Mouse (Mus musculus) central nervous system, embryonic 18 days (tissue): ENCODE data around the gene Gm10563. TPM values are rescaled to one million over a fixed set of nuclear protein-coding genes. Genes with fewer than 3 reads are reported as not detected.

ENCODE experiments used
- polyA plus RNA-seq: library from polyadenylated mRNA; depleted of rRNA; stranded (reverse); fragments of >200 nt; gene quantifications from 2 replicates; pipeline ENCODE4 v1.2.3, GENCODE M21; 2012; rRNA removed

Gm10563 gene
- not detected in 2 replicates for polyA plus RNA-seq

GRCm38 (mm10) chr4:155645308-155645707 is at the start of gene Gm10563:
TSS of gene Gm10563 (minus strand) at chr4:155645408.

GRCm38 (mm10) chr4:155694111-155694481 is 48.9 kb upstream of the Gm10563 start, which contains the start of gene Fndc10:
TSS of gene Fndc10 (plus strand) at chr4:155694342.

GRCm38 (mm10) chr4:155668689-155669597 is 23.7 kb upstream of the Gm10563 start, which contains the start of gene Mib2:
TSS of gene Mib2 (minus strand) at chr4:155669198.

GRCm38 (mm10) chr4:155653086-155653450 is 7.9 kb upstream of the Gm10563 start, which contains the start of gene Mmp23:
TSS of gene Mmp23 (minus strand) at chr4:155653384.

GRCm38 (mm10) chr4:155624338-155625291 is 20.6 kb downstream of the Gm10563 start, which contains the start of gene Cdk11b:
TSS of gene Cdk11b (plus strand) at chr4:155624854.

GRCm38 (mm10) chr4:155601091-155601996 is 43.9 kb downstream of the Gm10563 start, which contains the start of gene Slc35e2:
TSS of gene Slc35e2 (plus strand) at chr4:155601416.

Other genes with a start within 250 kb of the Gm10563 start
- 4.1 and 4.6 TPM in 2 replicates for gene Gabrd, start 247.3 kb downstream of the Gm10563 start, polyA plus RNA-seq
- 5.9 and 6.7 TPM in 2 replicates for gene Cfap74, start 236.2 kb downstream of the Gm10563 start, polyA plus RNA-seq
- 0.22 and 0.84 TPM in 2 replicates for gene Tmem52, start 176.3 kb downstream of the Gm10563 start, polyA plus RNA-seq
- gene Gnb1, start 154.0 kb downstream of the Gm10563 start, polyA plus RNA-seq: 962 and 1,024 TPM in 2 replicates
- gene Nadk, start 83.0 kb downstream of the Gm10563 start, polyA plus RNA-seq: 89.3 and 90.4 TPM in 2 replicates
- gene Slc35e2, start 44.0 kb downstream of the Gm10563 start, polyA plus RNA-seq: 14.9 and 15.4 TPM in 2 replicates
- gene Cdk11b, start 20.6 kb downstream of the Gm10563 start, polyA plus RNA-seq: 41.9 and 42.1 TPM in 2 replicates
- gene Mmp23, start 8.0 kb upstream of the Gm10563 start, polyA plus RNA-seq: 8.0 and 10.5 TPM in 2 replicates
- gene Mib2, start 23.8 kb upstream of the Gm10563 start, polyA plus RNA-seq: 122 and 127 TPM in 2 replicates
- gene Fndc10, start 48.9 kb upstream of the Gm10563 start, polyA plus RNA-seq: 28.7 and 30.8 TPM in 2 replicates
- gene Ssu72, start 59.4 kb upstream of the Gm10563 start, polyA plus RNA-seq: 121 and 133 TPM in 2 replicates
- 53.0 and 58.0 TPM in 2 replicates for gene Tmem240, start 89.4 kb upstream of the Gm10563 start, polyA plus RNA-seq
- gene Atad3a, start 115.7 kb upstream of the Gm10563 start, polyA plus RNA-seq: 107 and 111 TPM in 2 replicates
- gene Vwa1, start 129.3 kb upstream of the Gm10563 start, polyA plus RNA-seq: 28.3 and 29.3 TPM in 2 replicates
- 1.6 and 1.7 TPM in 2 replicates for gene Tmem88b, start 140.5 kb upstream of the Gm10563 start, polyA plus RNA-seq
- gene Ankrd65, start 145.0 kb upstream of the Gm10563 start, polyA plus RNA-seq: not detected in 2 replicates
- gene Mrpl20, start 157.5 kb upstream of the Gm10563 start, polyA plus RNA-seq: 131 and 143 TPM in 2 replicates
- gene Ccnl2, start 167.1 kb upstream of the Gm10563 start, polyA plus RNA-seq: 187 and 201 TPM in 2 replicates
- 96.7 and 108 TPM in 2 replicates for gene Aurkaip1, start 185.9 kb upstream of the Gm10563 start, polyA plus RNA-seq
- gene Mxra8, start 194.3 kb upstream of the Gm10563 start, polyA plus RNA-seq: 30.7 and 42.0 TPM in 2 replicates
- gene Dvl1, start 202.0 kb upstream of the Gm10563 start, polyA plus RNA-seq: 159 and 160 TPM in 2 replicates
- 0.44 and 0.55 TPM in 2 replicates for gene Tas1r3, start 218.0 kb upstream of the Gm10563 start, polyA plus RNA-seq
- 21.7 and 24.1 TPM in 2 replicates for gene Cptp, start 224.0 kb upstream of the Gm10563 start, polyA plus RNA-seq
- gene Ints11, start 224.1 kb upstream of the Gm10563 start, polyA plus RNA-seq: 67.9 and 73.7 TPM in 2 replicates
- 92.1 and 92.2 TPM in 2 replicates for gene Pusl1, start 246.4 kb upstream of the Gm10563 start, polyA plus RNA-seq
- 112 and 119 TPM in 2 replicates for gene Acap3, start 246.4 kb upstream of the Gm10563 start, polyA plus RNA-seq